Mouse (Mus musculus) liver, postnatal 0 days (tissue): ENCODE data around the gene Cbfa2t3. TPM values are rescaled to one million over a fixed set of nuclear protein-coding genes. Genes with fewer than 3 reads are reported as not detected.
"Not testable (repeated sequence)": the region's sequence is repeated elsewhere in the genome, so short reads cannot be mapped to it uniquely, and the experiment has no call there.

Experiments
- ATAC-seq: fragments of 200-750 bp; cut with Nextera tagmentation; 2 replicates; pipeline ENCODE4 v1.8.0; 2017; ENCODE audit warnings: mild to moderate bottlenecking, moderate library complexity
- DNase-seq: peaks from one replicate; pipeline ENCODE4 v3.0.0-alpha.2; 2016
- H3K27ac ChIP-seq: fragments of 300-500 bp; sonication (generic); 2 replicates; pipeline ENCODE4 v1.5.1; 2014; ENCODE audit warnings: antibody characterized with exemption, moderate library complexity, mild to moderate bottlenecking, low read depth
- H3K27me3 ChIP-seq: fragments of 300-500 bp; sonication (generic); 2 replicates; pipeline ENCODE4 v1.6.1; 2014; ENCODE audit warnings: low read length, control low read depth, mixed read lengths; ENCODE audit not compliant: insufficient read depth
- H3K36me3 ChIP-seq: fragments of 300-500 bp; sonication (generic); replicated peaks from 2 replicates; pipeline ENCODE4 v1.6.1; 2014; ENCODE audit warnings: mild to moderate bottlenecking, control low read depth, low read length, moderate library complexity, mixed read lengths; ENCODE audit not compliant: insufficient read depth
- H3K4me1 ChIP-seq: fragments of 300-500 bp; sonication (generic); 2 replicates; pipeline ENCODE4 v1.6.1; 2014; ENCODE audit warnings: antibody characterized with exemption, mild to moderate bottlenecking, control low read depth; ENCODE audit not compliant: insufficient read depth
- H3K4me2 ChIP-seq: fragments of 300-500 bp; sonication (generic); 2 replicates; pipeline ENCODE4 v1.6.1; 2014; ENCODE audit warnings: low read depth, mild to moderate bottlenecking, low read length, moderate library complexity, mixed read lengths
- H3K4me3 ChIP-seq: fragments of 300-500 bp; sonication (generic); 2 replicates; pipeline ENCODE4 v1.5.1; 2014; ENCODE audit warnings: low read depth, low read length
- H3K9ac ChIP-seq: fragments of 300-500 bp; sonication (generic); replicated peaks from 2 replicates; pipeline ENCODE4 v1.6.1; 2014; ENCODE audit warnings: mild to moderate bottlenecking, moderate library complexity
- H3K9me3 ChIP-seq: fragments of 300-500 bp; sonication (generic); 2 replicates; pipeline ENCODE4 v1.6.1; 2016; ENCODE audit warnings: mild to moderate bottlenecking, control low read depth, low read length, mixed read lengths
- CTCF ChIP-seq: sonication (generic); IDR thresholded peaks from 2 replicates; pipeline ENCODE4 v1.5.1; 2016; ENCODE audit warnings: antibody characterized with exemption, low read depth
- EP300 ChIP-seq: IDR thresholded peaks from 2 replicates; pipeline ENCODE4 v1.6.1; 2016; ENCODE audit warnings: antibody characterized with exemption, low read depth, mild to moderate bottlenecking
- WGBS: fragments of 180-500 bp; shearing (Covaris S2); extraction: QIAGEN DNeasy Blood & Tissue Kit; methylation state at CpG from one replicate; pipeline ENCODE4 v1.1.7; 2014; ENCODE audit not compliant: insufficient replicate concordance; 5-methylcytosine and 5-hydroxymethylcytosine counted together
- polyA plus RNA-seq: library from polyadenylated mRNA; unstranded; fragments of >200 nt; fragmentation: Nextera tagmentation; extraction: Ambion mirVana; gene quantifications from 2 replicates; pipeline ENCODE4 v1.2.1, GENCODE M21; 2015

The Cbfa2t3 gene
- polyA plus RNA-seq, 1 experiment from 2014 or later = 2.4 TPM

DNA sequence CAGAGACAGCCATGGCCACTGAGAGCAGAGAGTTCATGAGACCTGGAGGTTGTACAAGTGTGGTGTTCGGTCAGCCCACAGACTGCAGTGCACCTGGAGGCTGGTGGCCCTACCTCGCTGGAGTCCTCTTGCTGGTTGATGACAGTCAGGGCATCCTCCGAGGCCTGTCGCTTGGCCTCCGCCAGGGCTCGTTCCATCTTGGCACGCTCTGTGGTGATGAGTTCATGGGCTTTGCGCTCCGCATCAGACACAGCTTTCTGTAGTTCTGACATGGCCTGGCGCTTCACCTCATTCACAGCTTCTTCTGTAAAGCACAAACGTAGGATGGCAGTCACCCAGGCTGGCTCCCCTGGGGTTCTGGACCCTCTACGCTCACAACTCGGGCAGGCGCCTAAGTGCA, 65.7 kb downstream of the Cbfa2t3 start:
- Histone ChIP-seq H3K4me2 (no peak overlapping the region), H3K27ac (no peak overlapping the region), H3K4me1 (peaks cover 12% of the 10 kb centered on the region), H3K4me3 (no peak overlapping the region), H3K9ac (no peak overlapping the region), H3K9me3 (no peaks in the 10 kb centered on the region), H3K27me3 (no peaks in the 10 kb centered on the region), H3K36me3 (peaks cover 15% of the 10 kb centered on the region; the same call in 1 of the 2 replicates)
- no peak for TF ChIP-seq EP300
- TF ChIP-seq CTCF = no peak
- DNase-seq (no peak), ATAC-seq (no peak)
- 93% methylated on average over 14 of the region's 14 CpGs for WGBS

DNA sequence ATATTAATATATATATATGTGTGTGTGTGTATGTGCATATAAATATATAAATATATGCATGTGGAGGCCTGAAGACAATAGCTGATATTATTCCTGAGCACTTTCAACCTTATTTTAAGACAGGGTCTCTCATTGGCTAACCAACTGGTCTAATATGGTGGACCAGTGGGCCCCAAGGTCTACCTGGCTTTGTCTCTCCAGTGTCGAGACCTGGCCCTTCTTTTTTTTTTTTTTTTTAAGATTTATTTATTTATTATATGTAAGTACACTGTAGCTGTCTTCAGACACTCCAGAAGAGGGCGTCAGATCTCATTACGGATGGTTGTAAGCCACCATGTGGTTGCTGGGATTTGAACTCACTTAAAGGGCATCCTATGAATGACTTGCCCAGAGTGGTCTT, 66.8 kb downstream of the Cbfa2t3 start:
- H3K27me3 ChIP-seq, H3K9me3 ChIP-seq, H3K4me2 ChIP-seq, H3K27ac ChIP-seq, DNase-seq, H3K4me3 ChIP-seq, ATAC-seq, H3K9ac ChIP-seq: not testable (repeated sequence)
- 69% methylated on average over 3 of the region's 3 CpGs for WGBS
- Histone ChIP-seq H3K36me3 (peaks cover 12% of the 10 kb centered on the region; the same call in 1 of the 2 replicates), H3K4me1 (peaks cover 12% of the 10 kb centered on the region)

DNA sequence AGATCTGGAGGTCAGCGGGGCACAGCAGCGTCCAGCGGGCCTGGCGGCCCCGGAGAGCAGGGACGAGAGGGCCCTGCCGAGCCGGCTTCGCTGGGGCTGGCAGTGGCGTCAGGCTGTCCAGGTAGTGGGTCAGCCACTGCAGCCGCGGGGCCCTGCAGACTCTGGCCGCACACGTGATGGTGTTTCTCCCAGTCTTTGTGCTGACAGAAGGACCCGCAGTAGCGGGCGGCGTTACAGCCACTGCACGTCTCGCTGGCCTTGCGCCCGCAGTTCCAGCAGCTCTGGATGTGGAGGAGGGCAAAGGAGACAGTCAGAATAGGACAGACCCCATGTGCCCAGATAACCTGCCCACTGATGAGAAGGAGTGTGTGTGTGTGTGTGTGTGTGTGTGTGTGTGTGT, 68.2 kb downstream of the Cbfa2t3 start:
- DNase-seq = no peak
- WGBS = 78% methylated on average over 22 of the region's 22 CpGs
- no peak overlapping the region for H3K27ac ChIP-seq
- H3K9ac ChIP-seq = no peak overlapping the region
- H3K27me3 ChIP-seq = no peaks in the 10 kb centered on the region
- TF ChIP-seq EP300 (no peak), CTCF (no peak)
- H3K36me3 ChIP-seq = peaks cover 12% of the 10 kb centered on the region; the same call in 1 of the 2 replicates
- H3K9me3 ChIP-seq = no peaks in the 10 kb centered on the region
- H3K4me3 ChIP-seq = no peak overlapping the region
- H3K4me2 ChIP-seq = no peak overlapping the region
- peaks cover 2% of the 10 kb centered on the region; the same call in 1 of the 2 replicates for H3K4me1 ChIP-seq
- no peak for ATAC-seq

DNA sequence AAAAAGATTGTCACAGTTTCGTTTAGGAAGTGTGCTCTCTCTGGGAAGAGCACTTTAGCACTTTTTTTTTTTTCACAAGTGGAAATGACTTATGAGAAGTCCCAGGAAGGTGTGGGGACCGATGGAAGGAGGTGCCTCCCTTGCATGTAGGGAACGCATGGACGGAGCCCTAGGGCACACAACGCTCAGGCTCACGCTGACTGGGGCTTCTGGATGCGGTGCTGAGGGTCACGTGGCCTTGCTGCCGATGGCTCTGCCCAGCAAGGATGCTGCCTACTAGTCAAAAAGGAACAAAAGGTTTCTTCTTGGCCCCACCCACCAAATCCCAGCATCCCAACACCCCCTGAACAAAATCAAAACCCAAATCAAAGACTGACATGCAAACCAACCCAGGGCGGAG, 69.5 kb downstream of the Cbfa2t3 start:
- no peak overlapping the region for H3K4me3 ChIP-seq
- no peaks in the 10 kb centered on the region for H3K9me3 ChIP-seq
- no peaks in the 10 kb centered on the region for H3K27me3 ChIP-seq
- peaks cover 9% of the 10 kb centered on the region; the same call in 1 of the 2 replicates for H3K36me3 ChIP-seq
- no peaks in the 10 kb centered on the region for H3K4me1 ChIP-seq
- DNase-seq = no peak
- TF ChIP-seq EP300 (no peak), CTCF (no peak)
- ATAC-seq = no peak
- 73% methylated on average over 10 of the region's 10 CpGs for WGBS
- no peak overlapping the region for H3K9ac ChIP-seq
- H3K27ac ChIP-seq = no peak overlapping the region
- no peak overlapping the region for H3K4me2 ChIP-seq

DNA sequence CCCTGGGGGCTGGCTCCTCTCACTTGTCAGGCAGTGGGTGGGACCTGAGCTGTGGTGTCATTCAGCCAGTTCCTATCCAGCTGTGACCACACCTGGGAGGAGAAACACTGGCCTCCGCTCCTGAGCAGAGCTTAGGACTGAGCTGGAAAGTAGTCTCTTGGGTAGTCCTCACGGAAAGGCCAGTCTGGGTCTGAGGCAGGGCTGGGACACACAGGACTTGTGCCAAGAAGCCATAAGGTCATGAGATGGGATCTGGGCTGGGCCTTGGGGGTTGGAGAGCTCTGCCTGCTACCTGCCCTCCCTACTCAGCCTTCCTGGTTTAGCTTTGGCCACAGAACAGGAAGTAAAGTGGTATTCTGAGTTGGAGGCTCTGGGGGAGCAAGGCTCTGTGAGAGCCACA, 72.0 kb downstream of the Cbfa2t3 start:
- Histone ChIP-seq H3K36me3 (no peaks in the 10 kb centered on the region), H3K27me3 (no peaks in the 10 kb centered on the region), H3K9me3 (no peaks in the 10 kb centered on the region), H3K27ac (no peak overlapping the region), H3K9ac (no peak overlapping the region), H3K4me2 (no peak overlapping the region), H3K4me3 (no peak overlapping the region), H3K4me1 (no peaks in the 10 kb centered on the region)
- TF ChIP-seq CTCF (no peak), EP300 (no peak)
- ATAC-seq (no peak), DNase-seq (no peak)
- WGBS = 79% methylated on average over 2 of the region's 2 CpGs

DNA sequence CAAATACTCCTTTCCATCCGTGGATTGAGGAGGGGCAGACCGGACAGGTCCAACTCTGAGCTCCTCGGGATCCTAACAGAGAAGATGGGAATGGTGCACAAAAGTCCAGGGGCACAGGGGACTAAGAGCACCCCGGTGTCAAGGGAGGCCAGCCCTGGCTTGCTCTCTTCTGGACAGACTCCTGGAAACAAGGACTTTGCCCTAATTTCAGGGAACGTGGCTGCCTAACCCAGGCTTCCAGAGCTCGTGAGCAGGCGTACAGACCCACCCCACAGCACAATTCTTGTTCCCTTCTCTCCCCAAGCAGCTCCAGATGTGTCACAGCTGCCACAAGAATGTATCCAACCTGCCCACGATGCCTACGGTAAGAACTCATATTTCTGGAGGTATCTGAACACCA, 73.1 kb downstream of the Cbfa2t3 start:
- Histone ChIP-seq H3K4me3 (no peak overlapping the region), H3K9me3 (no peaks in the 10 kb centered on the region), H3K4me2 (no peak overlapping the region), H3K27ac (no peak overlapping the region), H3K4me1 (no peaks in the 10 kb centered on the region), H3K27me3 (no peaks in the 10 kb centered on the region), H3K36me3 (no peaks in the 10 kb centered on the region), H3K9ac (no peak overlapping the region)
- ATAC-seq (no peak), DNase-seq (no peak)
- WGBS = 71% methylated on average over 9 of the region's 9 CpGs
- TF ChIP-seq CTCF (no peak), EP300 (no peak)

DNA sequence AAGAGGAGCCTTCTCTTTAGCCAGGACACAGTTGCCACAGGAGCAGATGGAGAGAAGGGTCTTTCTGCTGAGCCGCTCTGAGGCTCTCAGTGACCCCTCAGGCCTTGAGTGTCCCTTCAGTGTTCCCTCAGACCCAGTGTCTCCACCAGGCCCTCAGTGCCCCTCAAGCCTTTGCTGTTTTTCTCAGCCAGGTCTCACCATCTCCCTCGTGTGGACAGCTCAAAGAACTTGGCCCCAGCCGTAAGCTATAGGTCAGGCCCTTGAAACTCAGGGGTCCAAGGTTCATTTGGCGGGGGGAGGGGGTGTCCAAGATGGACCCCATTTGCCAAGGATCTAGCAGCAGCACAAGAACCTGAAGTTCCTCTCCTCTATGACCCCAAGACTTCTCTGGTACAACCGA, 74.3 kb downstream of the Cbfa2t3 start:
- 67% methylated on average over 5 of the region's 5 CpGs for WGBS
- no peak for ATAC-seq
- no peaks in the 10 kb centered on the region for H3K27me3 ChIP-seq
- no peak overlapping the region for H3K9ac ChIP-seq
- H3K27ac ChIP-seq = no peak overlapping the region
- no peaks in the 10 kb centered on the region for H3K36me3 ChIP-seq
- H3K4me3 ChIP-seq = no peak overlapping the region
- no peaks in the 10 kb centered on the region for H3K4me1 ChIP-seq
- TF ChIP-seq CTCF = peak; percentile 39
- TF ChIP-seq EP300 = no peak
- no peaks in the 10 kb centered on the region for H3K9me3 ChIP-seq
- H3K4me2 ChIP-seq = no peak overlapping the region
- DNase-seq = no peak
